Mouse (Mus musculus) heart, embryonic 11.5 days (tissue): ENCODE data around the gene 2700097O09Rik. TPM values are rescaled to one million over a fixed set of nuclear protein-coding genes. Genes with fewer than 3 reads are reported as not detected.

ENCODE experiments used
- ATAC-seq: fragments of 200-750 bp; cut with Nextera tagmentation; replicated peaks from 2 replicates; pipeline ENCODE4 v1.8.0; 2017; ENCODE audit warnings: moderate library complexity; ENCODE audit not compliant: insufficient number of reproducible peaks, low FRiP score, low TSS enrichment
- H3K27ac ChIP-seq: fragments of 300-500 bp; sonication (generic); 2 replicates; pipeline ENCODE4 v1.5.1; 2014; ENCODE audit warnings: mild to moderate bottlenecking, low read depth, low read length
- H3K27me3 ChIP-seq: fragments of 300-500 bp; sonication (generic); 2 replicates; pipeline ENCODE4 v1.6.1; 2014; ENCODE audit warnings: mild to moderate bottlenecking, low read length, mixed read lengths; ENCODE audit not compliant: control insufficient read depth, insufficient read depth
- H3K36me3 ChIP-seq: fragments of 300-500 bp; sonication (generic); 2 replicates; pipeline ENCODE4 v1.6.1; 2014; ENCODE audit warnings: mild to moderate bottlenecking, low read length, moderate library complexity, mixed read lengths; ENCODE audit not compliant: control insufficient read depth, insufficient read depth
- H3K4me1 ChIP-seq: fragments of 300-500 bp; sonication (generic); 2 replicates; pipeline ENCODE4 v1.6.1; 2014; ENCODE audit warnings: low read length; ENCODE audit not compliant: control insufficient read depth, insufficient read depth
- H3K4me2 ChIP-seq: fragments of 300-500 bp; sonication (generic); 2 replicates; pipeline ENCODE4 v1.6.1; 2014; ENCODE audit warnings: mild to moderate bottlenecking, moderate library complexity
- H3K4me3 ChIP-seq: fragments of 300-500 bp; sonication (generic); 2 replicates; pipeline ENCODE4 v1.5.1; 2014; ENCODE audit warnings: low read depth, low read length
- H3K9ac ChIP-seq: fragments of 300-500 bp; sonication (generic); 2 replicates; pipeline ENCODE4 v1.6.1; 2014; ENCODE audit warnings: mild to moderate bottlenecking, low read depth, low read length, moderate library complexity
- H3K9me3 ChIP-seq: fragments of 300-500 bp; sonication (generic); replicated peaks from 2 replicates; pipeline ENCODE4 v1.6.1; 2016; ENCODE audit warnings: low read length; ENCODE audit not compliant: control insufficient read depth
- WGBS: fragments of 180-500 bp; shearing (Covaris S2); extraction: QIAGEN DNeasy Blood & Tissue Kit; methylation state at CpG from one replicate; pipeline ENCODE4 v1.1.7; 2014; ENCODE audit not compliant: insufficient replicate concordance; 5-methylcytosine and 5-hydroxymethylcytosine counted together
- polyA plus RNA-seq: library from polyadenylated mRNA; unstranded; fragments of >200 nt; fragmentation: Nextera tagmentation; extraction: Ambion mirVana; gene quantifications from 2 replicates; pipeline ENCODE4 v1.2.1, GENCODE M21; 2014

The 2700097O09Rik gene
- polyA plus RNA-seq, 1 experiment from 2014 or later: 25.6 TPM

GRCm38 (mm10) chr12:55073686-55074085 is 6.2 kb downstream of the 2700097O09Rik start:
- ATAC-seq: no peak
- H3K9ac ChIP-seq: no peak overlapping the region
- peaks cover 2% of the 10 kb centered on the region; the same call in 1 of the 2 replicates for H3K4me1 ChIP-seq
- no peaks in the 10 kb centered on the region for H3K9me3 ChIP-seq
- H3K4me3 ChIP-seq: no peak overlapping the region
- H3K27me3 ChIP-seq: no peaks in the 10 kb centered on the region
- no peaks in the 10 kb centered on the region for H3K36me3 ChIP-seq
- H3K4me2 ChIP-seq: no peak overlapping the region
- WGBS: 52% methylated on average over 7 of the region's 7 CpGs
- H3K27ac ChIP-seq: no peak overlapping the region

GRCm38 (mm10) chr12:55072495-55072894 is 7.4 kb downstream of the 2700097O09Rik start:
- H3K4me1 ChIP-seq: peaks cover 2% of the 10 kb centered on the region; the same call in 1 of the 2 replicates
- no peak for ATAC-seq
- no peak overlapping the region for H3K4me2 ChIP-seq
- H3K27me3 ChIP-seq: no peaks in the 10 kb centered on the region
- no peak overlapping the region for H3K4me3 ChIP-seq
- H3K27ac ChIP-seq: no peak overlapping the region
- H3K9me3 ChIP-seq: no peaks in the 10 kb centered on the region
- WGBS: 53% methylated on average over 4 of the region's 4 CpGs
- H3K9ac ChIP-seq: no peak overlapping the region
- no peaks in the 10 kb centered on the region for H3K36me3 ChIP-seq

GRCm38 (mm10) chr12:55062141-55062540 is 17.8 kb downstream of the 2700097O09Rik start:
- Histone ChIP-seq H3K4me3 (no peak overlapping the region), H3K4me1 (peaks cover 11% of the 10 kb centered on the region), H3K27me3 (no peaks in the 10 kb centered on the region), H3K9me3 (no peaks in the 10 kb centered on the region), H3K36me3 (peaks cover 3% of the 10 kb centered on the region; the same call in 1 of the 2 replicates), H3K4me2 (no peak overlapping the region), H3K9ac (no peak overlapping the region), H3K27ac (no peak overlapping the region)
- 96% methylated on average over 1 of the region's 1 CpGs for WGBS
- ATAC-seq: no peak

- Histone ChIP-seq H3K9me3 (no peaks in the 10 kb centered on the region), H3K4me1 (peaks cover 11% of the 10 kb centered on the region), H3K9ac (no peak overlapping the region), H3K36me3 (peaks cover 3% of the 10 kb centered on the region; the same call in 1 of the 2 replicates), H3K27ac (no peak overlapping the region), H3K4me3 (no peak overlapping the region), H3K27me3 (no peaks in the 10 kb centered on the region), H3K4me2 (no peak overlapping the region)
- ATAC-seq: no peak
- 74% methylated on average over 10 of the region's 10 CpGs for WGBS
Measured at GRCm38 (mm10) chr12:55061006-55061405, 18.9 kb downstream of the 2700097O09Rik start.

- WGBS: 41% methylated on average over 6 of the region's 6 CpGs
- no peak for ATAC-seq
- Histone ChIP-seq H3K9me3 (no peaks in the 10 kb centered on the region), H3K4me1 (peaks cover 11% of the 10 kb centered on the region), H3K36me3 (peaks cover 3% of the 10 kb centered on the region; the same call in 1 of the 2 replicates), H3K27me3 (no peaks in the 10 kb centered on the region), H3K27ac (no peak overlapping the region), H3K4me2 (no peak overlapping the region), H3K4me3 (no peak overlapping the region), H3K9ac (no peak overlapping the region)
Measured at GRCm38 (mm10) chr12:55060212-55060898, 19.6 kb downstream of the 2700097O09Rik start.

GRCm38 (mm10) chr12:55059812-55060211 is 20.1 kb downstream of the 2700097O09Rik start:
- Histone ChIP-seq H3K27ac (peak overlapping the region; percentile 46; the same call in 1 of the 2 replicates), H3K9ac (no peak overlapping the region), H3K27me3 (no peaks in the 10 kb centered on the region), H3K36me3 (peaks cover 3% of the 10 kb centered on the region; the same call in 1 of the 2 replicates), H3K4me2 (no peak overlapping the region), H3K4me3 (no peak overlapping the region), H3K4me1 (peaks cover 11% of the 10 kb centered on the region), H3K9me3 (no peaks in the 10 kb centered on the region)
- WGBS: 41% methylated on average over 3 of the region's 3 CpGs
- ATAC-seq: peak; percentile 63

- H3K9ac ChIP-seq: no peak overlapping the region
- ATAC-seq: no peak
- no peak overlapping the region for H3K27ac ChIP-seq
- H3K9me3 ChIP-seq: no peaks in the 10 kb centered on the region
- H3K27me3 ChIP-seq: no peaks in the 10 kb centered on the region
- H3K4me3 ChIP-seq: no peak overlapping the region
- 55% methylated on average over 6 of the region's 6 CpGs for WGBS
- H3K36me3 ChIP-seq: peaks cover 3% of the 10 kb centered on the region; the same call in 1 of the 2 replicates
- H3K4me2 ChIP-seq: no peak overlapping the region
- peaks cover 11% of the 10 kb centered on the region for H3K4me1 ChIP-seq
Measured at GRCm38 (mm10) chr12:55058865-55059615, 20.9 kb downstream of the 2700097O09Rik start.

- Histone ChIP-seq H3K4me2 (no peak overlapping the region), H3K4me3 (no peak overlapping the region), H3K9ac (no peak overlapping the region), H3K36me3 (peaks cover 3% of the 10 kb centered on the region; the same call in 1 of the 2 replicates), H3K4me1 (peaks cover 11% of the 10 kb centered on the region), H3K27me3 (no peaks in the 10 kb centered on the region), H3K9me3 (no peaks in the 10 kb centered on the region), H3K27ac (no peak overlapping the region)
- no peak for ATAC-seq
- WGBS: 73% methylated on average over 2 of the region's 2 CpGs
Measured at GRCm38 (mm10) chr12:55056703-55057102, 23.2 kb downstream of the 2700097O09Rik start.
